Mouse (Mus musculus) common myeloid progenitor, adult 5-6 weeks (primary cell): ENCODE results near the gene Olfr357. TPM values are rescaled to one million over a fixed set of nuclear protein-coding genes. Genes with fewer than 3 reads are reported as not detected.

Experiments used
- ATAC-seq: replicated peaks from 2 replicates; pipeline ENCODE4 v1.8.0; 2016; ENCODE audit warnings: low read depth, mild to moderate bottlenecking, moderate TSS enrichment, inconsistent platforms; ENCODE audit not compliant: poor library complexity, severe bottlenecking
- total RNA-seq: library from RNA; stranded (forward); fragments of 200-1000, 187-1606 nt; gene quantifications from 2 replicates; pipeline ENCODE4 v1.2.3, GENCODE M21; 2017

The Olfr357 gene
- total RNA-seq, result not detected in 2 replicates

DNA sequence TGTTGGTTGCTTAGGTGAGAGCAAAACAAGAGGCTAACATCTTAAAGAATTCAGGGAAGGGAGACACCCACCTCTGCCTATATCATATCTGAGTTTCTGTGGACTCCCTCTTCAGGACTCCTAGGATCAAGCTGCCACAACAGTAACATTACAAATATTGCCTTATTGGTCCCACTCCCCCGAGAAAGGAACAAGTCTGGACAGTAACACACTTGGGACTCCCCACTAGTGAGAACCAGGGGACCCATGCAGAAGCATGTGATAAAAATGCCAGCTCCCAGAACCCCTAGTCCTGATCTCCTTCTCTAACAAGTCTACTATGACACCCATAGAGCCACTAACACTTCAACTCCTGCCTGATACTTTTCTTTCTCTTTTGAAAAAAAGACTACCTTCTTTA is at the start of gene Olfr357:
Olfr357 (plus strand) TSS at position 301 of the 400 bp plus-strand sequence.
- no peak for ATAC-seq

DNA sequence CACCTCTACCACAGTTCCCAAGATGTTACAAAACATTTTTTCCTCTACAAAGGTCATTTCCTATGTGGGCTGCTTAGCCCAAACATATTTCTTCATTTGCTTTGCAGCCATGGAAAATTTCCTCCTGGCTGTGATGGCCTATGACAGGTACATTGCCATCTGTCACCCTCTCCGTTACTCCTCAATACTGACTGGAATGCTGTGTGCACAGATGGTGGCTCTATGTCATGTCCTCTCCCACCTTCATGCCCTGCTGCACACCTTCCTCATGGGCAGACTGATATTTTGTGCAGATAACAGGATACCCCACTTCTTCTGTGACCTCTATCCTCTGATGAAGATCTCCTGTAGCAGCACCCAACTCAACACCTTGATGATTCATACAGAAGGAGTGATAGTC is 3.4 kb downstream of the Olfr357 start:
- ATAC-seq, result no peak

- no peak for ATAC-seq
These were observed 15.6 kb downstream of the Olfr357 start, which contains the start of gene Olfr358 for GRCm38 (mm10) chr2:37009235-37009634. TSS of gene Olfr358 (minus strand) at chr2:37009335.

Other genes starting within 250 kb of the Olfr357 start
- not detected in 2 replicates for gene Olfr348, start 209.6 kb upstream of the Olfr357 start, total RNA-seq
- not detected in 2 replicates for gene Olfr50, start 203.3 kb upstream of the Olfr357 start, total RNA-seq
- not detected in 2 replicates for gene Olfr3, start 176.8 kb upstream of the Olfr357 start, total RNA-seq
- gene Olfr350, start 147.5 kb upstream of the Olfr357 start, total RNA-seq, result not detected in 2 replicates
- gene Olfr351, start 131.2 kb upstream of the Olfr357 start, total RNA-seq, result not detected in 2 replicates
- gene Olfr352, start 125.4 kb upstream of the Olfr357 start, total RNA-seq, result not detected in 2 replicates
- gene Olfr353, start 100.9 kb upstream of the Olfr357 start, total RNA-seq, result not detected in 2 replicates
- gene Olfr354, start 88.1 kb upstream of the Olfr357 start, total RNA-seq, result not detected in 2 replicates
- gene Olfr355, start 64.9 kb upstream of the Olfr357 start, total RNA-seq, result not detected in 2 replicates
- gene Olfr356, start 56.7 kb upstream of the Olfr357 start, total RNA-seq, result not detected in 2 replicates
- gene Olfr358, start 15.5 kb downstream of the Olfr357 start, total RNA-seq, result not detected in 2 replicates
- not detected in 2 replicates for gene Olfr360, start 71.9 kb downstream of the Olfr357 start, total RNA-seq
- gene Olfr361, start 95.5 kb downstream of the Olfr357 start, total RNA-seq, result not detected in 2 replicates
- gene Olfr362, start 124.1 kb downstream of the Olfr357 start, total RNA-seq, result not detected in 2 replicates
- gene Olfr364-ps1, start 145.5 kb downstream of the Olfr357 start, total RNA-seq, result not detected in 2 replicates
- not detected in 2 replicates for gene Olfr365, start 194.4 kb downstream of the Olfr357 start, total RNA-seq
- gene Olfr366, start 217.7 kb downstream of the Olfr357 start, total RNA-seq, result not detected in 2 replicates